Mouse (Mus musculus): ENCODE measurements around the gene Kcnk6.

The Kcnk6 gene

DNA sequence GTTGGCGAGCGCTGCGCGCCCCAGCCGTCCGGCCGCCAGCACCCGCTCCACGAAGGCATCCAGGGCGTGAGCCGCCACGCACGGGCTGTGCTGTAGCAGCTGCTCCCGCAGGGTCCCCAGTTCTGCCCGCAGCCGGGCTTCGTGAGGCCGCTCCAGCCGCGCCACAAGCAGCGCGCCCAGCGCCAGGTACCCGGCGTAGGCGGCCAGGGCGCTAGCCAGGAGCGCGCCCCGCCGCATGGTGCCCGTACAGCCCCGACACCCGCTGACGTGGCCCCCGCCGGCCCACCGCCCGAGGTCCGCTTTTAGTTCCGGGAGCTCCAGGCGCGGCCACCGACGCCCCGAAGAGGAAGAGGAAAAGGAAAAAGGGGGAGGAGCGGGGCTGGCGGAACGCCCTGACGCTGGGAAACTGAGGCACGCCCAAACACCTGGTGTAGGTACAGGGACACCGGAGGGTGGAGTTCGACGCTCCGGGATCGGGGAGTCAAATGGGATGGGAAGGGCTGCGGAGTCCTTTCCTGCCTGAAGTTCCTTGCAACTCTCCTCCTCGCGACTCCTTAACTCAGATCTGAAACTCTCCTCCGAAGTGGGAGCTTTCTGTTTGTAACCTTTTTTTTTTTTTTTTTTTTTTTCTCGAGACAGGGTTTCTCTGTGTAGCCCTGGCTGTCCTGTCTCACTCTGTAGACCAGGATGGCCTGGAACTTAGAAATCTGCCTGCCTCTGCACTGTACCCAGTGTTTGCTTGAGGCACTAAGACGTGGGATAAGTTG is at the start of gene Kcnk6:
Gene Kcnk6, minus strand, starts transcription at position 269 of the 767 bp plus-strand sequence.
- no peak for DNase-seq

DNA sequence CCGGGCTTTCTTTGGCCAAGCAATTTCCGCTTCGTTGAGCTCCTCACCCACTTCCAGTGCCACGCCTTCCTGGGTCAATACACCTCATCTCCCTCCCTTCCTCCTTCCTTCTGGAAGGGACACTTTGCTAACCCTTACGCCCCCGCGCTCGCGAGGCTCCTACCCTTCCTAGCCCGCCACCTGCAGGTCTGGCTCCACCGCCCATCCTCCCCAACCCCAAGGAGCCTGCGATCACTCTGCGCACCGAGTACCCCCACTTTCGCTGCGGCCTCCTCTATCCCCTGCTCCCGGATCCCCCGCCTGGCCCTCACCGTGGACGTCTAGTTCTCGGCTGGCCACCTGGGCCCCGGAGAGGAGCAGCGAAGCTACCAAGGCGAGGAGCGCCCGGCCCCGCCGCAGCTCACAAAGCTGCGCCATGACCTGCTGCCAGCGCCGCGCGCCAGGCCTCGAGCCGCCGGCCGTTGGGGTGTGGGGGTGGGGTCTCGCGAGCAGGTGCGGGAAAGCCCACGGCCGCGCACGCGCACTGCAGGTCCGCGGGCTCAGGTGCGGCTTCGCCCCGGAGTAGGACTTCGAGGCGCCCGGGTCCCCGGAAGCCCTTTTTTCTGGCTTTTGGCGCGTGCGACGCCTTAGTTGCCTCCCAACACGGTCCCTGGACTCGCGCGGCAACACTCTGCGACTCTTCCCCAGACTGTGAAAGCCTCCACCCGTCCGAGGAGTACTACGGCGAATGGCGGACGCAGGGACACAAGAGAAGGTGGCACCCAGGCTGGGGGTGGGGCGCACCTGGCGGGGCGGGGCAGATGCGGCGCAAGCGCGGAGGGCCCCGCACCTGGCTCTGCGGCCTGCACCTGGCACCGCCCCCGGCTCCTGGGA is 49.1 kb upstream of the Kcnk6 start, which contains the start of gene Spint2:
Gene Spint2, minus strand, starts transcription at position 712 of the 873 bp plus-strand sequence.
- DNase-seq, result peak; percentile 84

DNA sequence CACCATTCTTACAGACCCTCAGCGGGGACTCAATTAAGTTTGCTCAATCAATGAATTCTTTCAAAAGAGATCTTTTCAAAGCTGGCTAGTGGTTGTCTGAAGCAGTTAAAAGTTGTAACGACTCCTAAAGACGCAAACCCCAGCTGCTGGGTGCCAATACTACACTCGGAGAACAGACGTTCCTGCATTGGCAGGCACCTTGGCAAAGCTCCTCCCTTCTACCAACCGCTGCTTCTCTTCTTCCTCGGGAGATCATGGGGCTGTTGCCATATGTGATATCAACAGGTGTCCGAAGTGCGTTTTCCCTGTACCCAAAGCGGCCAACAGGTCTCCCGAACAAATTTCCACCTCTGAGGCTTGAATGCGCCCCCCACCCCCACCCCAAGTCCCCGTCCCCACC is 48.5 kb upstream of the Kcnk6 start:
- no peak for DNase-seq

DNA sequence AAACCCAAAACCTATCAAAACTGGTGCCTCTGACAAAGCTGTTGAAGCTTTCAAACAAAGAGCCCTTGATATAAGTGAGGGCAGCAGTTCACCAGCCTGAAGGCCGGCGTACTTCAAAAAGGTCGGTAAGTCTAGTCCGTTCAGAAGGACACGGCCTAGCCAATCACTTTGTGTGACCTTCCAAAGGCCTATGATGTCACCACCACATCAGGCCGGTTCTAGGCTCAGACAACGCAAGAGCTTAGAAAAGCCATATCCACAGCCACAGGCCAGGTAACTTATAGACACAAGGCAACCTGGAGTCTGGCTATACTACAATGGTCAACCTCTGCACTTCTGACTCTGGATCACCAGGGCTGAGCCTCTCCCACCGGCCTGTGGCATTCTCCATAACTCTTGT is 47.6 kb upstream of the Kcnk6 start:
- no peak for DNase-seq

DNA sequence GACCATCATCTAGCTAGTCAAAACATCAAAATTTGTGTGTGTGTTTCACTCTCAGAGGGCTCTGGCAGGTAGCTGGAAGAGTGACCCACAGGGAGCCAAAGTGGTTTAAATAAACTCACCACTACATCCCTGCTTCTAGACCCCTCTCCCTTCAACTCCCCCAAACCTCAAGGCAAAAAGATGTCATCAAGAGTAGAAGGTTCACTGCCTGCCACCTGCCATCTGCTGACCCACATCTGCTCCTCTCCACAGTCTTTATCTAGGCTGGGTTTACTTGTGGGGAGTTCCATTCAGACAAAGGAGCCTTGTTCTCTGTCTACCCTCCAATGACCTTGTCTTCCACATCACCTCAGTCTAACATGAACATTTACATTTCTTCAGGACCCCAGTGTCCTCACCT is 46.9 kb upstream of the Kcnk6 start:
- no peak for DNase-seq

DNA sequence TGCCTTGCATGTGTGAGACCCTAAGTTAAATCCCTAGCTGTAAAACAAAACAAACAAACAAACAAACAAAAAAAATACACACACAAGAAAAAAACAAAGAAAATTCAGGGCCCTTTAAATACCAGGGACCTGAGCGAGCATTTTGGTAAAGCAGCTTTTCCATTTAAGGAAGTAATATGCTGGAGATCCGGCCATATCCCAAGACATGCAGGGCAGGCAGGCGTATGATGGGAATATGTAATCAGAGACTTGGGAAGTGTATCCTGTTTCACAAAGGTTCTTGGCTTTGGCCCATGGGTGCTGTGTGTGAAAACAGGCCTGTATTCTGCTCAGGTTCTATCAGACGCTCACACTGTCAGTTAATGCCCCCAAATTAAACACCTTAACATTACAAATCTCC is 45.2 kb upstream of the Kcnk6 start:
- no peak for DNase-seq

DNA sequence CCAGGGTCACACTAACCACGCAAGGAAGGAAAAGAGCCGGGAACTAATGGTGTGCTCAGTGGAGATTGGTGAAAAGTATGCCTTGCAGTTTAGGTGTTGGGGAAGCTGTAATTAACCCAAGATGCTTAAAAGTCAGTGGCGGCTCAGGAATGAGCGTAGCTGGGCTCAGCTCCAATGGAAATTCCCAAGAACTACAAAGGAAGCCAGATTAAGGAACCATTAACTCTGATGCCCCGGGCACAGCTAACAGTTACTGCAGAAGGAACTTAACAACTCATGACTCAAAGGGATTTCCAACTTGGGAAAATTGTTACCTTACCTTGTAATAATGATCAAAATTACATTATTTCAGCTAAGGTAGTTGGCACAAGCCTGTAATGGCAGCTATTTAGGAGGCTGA is 44.4 kb upstream of the Kcnk6 start:
- no peak for DNase-seq

DNA sequence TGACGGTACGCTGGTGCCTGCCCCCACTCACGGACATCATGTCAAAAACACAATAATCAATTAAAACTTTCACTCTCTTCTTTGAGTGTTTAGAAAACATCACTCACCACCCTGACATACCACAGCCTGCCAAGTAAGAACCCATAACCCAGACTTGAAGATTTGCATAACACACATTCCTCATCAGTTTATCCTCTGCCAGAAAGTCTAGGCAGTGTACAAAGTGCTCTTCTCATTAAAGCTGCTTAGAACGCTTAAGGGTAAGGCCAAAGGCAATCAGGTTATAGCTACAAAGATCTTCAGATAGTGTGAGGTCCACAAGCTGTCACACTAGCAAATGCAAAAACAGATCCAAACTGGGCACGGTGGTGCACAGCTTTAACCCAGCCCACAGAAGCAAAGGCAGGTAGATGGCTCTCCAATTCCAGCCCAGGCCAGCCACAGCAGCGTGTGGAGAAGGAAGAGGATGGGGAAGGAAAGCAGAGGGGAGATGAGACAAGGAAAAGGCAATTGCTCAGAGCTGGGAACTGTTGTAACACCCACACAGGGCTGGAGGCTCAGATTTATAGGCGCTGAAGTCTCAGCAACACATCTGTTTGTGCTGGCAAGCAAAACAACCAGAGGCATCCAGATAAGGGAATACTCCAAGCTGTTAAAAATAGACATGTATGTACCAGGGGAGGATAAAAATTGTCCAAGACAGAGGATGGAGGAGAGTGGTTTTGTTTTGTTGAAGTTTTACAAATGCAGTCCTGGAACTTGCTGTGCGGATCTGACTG is 39.6 kb upstream of the Kcnk6 start:
- no peak for DNase-seq

DNA sequence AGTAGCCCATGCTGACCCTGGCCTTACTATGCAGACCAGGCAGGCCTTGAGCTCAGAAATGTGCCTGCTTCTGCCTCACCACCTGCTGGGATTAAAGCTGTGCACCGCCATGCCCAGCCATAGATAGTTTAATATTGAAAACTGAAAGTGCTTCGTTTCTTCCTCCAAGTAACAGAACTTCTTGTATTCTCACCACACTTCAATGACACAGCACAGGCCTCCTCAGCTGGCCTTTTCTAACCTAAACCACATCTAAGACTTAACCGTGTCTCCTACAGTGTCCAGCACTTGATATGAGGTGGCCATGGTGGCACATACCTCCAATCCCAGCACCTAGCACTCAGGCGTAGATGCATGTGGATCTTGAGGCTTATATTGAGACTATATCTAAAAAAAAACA is 38.1 kb upstream of the Kcnk6 start:
- DNase-seq, result no peak

DNA sequence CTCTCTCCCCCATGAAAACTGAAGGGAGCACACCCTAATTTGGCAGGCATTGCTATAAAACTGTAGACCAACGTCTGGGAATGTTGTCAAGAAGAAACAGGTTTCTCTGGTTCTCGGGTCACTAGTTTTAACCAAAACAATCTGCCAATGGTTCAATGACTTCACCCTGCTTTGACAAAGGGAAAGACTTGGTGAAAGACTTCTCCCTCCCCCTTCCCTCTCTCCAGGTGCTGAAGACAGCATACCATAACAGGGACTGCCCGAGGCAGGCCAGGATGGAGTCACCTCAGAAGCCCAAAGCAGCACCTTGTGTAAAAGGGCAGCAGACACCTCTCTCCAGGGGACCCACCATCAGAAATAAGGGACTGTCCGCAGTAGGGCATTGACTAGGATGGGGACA is 34.6 kb upstream of the Kcnk6 start:
- no peak for DNase-seq

DNA sequence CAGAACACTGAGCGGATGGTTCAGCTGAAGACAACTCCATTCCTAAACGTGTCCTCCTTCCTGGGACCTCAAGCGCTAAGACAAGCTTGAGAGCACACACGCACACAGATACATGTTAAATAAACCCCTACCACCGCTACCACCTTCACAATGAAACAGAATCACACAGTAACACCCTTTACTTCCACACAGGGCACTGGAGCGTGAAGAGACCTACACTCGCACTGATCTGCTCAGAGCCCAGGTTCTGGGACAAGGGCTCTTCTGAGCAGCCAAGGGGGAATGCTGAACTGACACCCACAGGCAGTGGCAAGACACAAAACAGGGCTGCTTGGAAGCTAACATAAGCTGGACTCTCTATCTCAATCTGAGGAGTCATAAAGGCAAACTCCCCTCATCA is 33.3 kb upstream of the Kcnk6 start:
- no peak for DNase-seq

DNA sequence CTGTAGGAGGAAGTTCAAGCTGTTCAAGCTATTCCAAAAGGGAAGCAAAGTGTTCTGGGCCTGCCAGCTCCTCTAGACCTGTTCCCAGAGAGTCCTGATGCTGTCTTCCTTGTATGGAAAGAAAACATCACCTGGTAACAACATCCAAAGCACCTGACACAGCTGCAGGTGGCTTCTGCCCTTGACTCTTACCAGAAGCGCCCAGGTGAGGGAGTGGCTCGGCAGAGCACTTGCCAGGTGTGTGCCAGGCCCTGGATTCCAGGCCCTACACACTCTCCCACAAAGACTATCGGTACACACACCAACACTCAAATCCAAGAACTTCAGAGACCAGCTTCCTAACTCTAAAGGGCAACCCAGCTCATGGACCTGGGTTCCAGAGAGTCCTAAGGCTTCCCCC is 31.5 kb upstream of the Kcnk6 start:
- no peak for DNase-seq

DNA sequence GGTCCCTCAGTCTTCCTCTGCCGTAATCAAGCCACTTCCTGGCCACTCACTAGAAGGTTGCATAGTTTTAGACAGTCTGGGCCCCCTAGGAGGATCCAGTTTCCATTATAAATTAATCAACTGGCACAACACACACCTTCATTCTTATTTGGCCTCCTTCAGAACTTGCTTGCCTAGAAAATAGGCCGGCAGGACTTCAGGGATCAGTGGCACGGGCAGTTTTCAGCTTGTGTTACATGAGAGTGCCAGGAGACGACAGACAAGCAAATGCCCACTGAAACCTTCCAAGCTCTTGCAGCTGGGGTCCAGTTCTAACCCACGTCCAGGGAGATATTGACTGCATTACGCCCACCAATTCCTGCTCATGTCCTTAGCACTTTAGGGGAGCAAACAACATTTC is 29.8 kb upstream of the Kcnk6 start:
- DNase-seq, result no peak

DNA sequence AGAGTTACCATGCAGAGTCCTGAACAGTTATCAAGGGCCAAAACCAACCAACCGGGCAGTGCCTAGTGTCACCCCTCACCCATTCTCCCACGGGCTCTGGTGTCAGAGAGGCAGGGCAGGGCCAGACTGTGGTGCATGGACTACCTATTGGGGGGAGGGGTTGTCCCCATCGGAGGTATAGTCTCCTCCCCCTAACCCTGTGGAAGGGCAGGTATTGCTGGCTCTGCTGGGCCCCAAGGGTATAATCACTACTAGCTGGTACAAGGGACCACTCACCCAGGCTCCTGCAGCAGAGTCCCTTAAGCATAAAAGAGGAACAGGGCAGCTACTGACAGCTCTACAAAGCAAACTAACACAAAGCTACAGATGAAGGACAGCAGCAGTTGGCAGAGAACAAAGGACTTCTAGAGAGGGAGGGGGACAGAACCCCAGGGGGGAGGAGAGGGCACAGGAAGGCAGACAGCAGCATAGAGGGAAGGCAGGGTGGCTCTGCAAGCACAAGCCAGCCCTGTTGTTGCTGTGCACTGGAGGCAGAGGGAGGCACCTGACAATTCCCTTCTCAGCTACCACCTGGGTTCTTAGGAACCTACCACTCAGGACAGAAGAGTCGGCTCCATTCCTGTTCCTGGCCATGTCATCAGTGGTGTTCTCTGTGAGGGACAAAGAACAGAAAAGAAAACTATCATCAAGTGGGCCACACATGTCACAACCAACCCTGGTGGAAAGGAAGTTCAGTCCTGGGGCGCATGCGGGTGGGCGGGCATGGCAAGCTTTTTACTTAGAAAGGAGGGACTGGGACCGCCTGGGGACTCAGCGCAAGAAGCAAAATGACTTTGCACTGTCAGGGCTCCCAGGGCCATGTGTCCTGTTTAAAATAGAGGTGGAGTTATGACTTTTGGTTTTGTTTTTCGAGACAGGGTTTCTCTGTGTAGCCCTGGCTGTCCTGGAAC is 27.7 kb upstream of the Kcnk6 start:
- DNase-seq, result no peak

DNA sequence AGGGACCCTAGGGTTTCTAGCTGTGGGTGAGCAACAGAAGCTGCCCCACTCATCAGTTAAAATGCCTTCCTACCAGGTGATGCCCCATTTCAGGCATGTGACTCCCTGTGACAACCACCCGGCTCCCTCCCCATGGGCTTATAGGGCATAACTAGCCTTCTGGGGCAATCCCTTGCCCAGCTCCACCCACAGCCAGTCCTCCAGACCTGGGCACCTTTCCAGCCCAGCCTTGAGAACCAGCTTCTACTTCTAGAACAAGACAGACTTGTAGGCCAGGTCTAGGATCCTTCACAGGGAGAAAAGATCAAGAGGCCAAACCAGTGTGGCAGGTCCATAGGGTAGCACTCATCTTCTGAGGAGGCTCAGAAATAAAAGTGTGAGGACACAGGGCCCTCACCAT is 25.1 kb upstream of the Kcnk6 start:
- no peak for DNase-seq

DNA sequence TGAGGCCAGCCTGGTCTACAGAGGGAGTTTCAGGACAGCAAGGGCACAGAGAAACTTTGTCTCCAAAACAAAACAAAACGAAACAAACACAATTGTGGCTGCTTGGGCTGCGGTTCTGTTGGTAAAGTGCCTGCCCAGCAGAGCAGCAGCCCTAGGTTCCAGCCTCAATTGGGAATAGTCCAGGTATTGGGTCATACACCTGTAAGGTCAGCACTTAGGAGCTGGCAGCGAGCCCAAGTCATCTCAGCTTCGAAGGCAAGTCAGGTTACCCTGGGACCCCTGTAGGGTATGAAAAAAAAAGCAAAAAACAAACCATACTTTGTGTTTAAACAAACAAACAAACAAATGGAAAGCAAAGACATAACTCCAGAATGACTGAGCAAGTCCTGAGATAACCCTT is 23.6 kb upstream of the Kcnk6 start:
- no peak for DNase-seq

DNA sequence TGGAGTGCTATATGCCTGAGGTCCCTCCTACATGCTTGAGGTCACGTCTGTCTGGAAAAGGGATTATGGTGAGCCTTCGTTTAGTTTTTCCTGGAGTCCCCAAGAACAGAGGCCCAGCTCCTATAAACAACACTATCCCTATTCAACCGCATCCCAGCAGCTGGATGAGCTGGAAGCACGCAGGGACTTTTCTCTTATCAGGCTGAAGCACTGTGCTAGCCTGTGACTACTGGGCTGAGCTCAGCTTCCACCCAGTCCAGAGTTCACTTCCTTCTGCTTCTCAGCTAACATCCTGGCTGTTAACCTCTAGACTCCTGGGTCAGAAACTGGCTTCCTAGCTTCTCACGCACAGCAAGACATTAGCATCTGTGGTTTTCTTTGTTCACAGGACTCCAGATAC is 21.5 kb upstream of the Kcnk6 start:
- no peak for DNase-seq

DNA sequence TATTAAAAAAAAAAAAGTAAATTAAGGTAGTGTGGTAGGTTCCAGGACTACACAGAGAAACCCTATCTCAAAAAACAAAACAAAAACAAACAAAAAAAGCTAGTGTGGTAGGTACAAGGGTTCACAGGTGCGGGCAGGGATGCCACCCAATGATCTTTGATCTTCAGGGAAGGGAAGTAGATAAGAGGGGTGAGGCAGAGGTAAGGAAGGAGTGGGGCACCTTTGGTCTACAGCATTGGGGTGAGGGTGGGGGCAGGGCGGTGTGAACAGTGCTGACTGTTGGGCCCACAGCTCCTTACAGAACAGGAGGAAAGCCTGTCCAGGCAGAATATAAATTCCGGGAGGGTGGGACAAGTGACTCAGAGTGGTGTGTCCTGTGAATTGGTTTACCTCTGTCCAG is 18.9 kb upstream of the Kcnk6 start:
- no peak for DNase-seq

DNA sequence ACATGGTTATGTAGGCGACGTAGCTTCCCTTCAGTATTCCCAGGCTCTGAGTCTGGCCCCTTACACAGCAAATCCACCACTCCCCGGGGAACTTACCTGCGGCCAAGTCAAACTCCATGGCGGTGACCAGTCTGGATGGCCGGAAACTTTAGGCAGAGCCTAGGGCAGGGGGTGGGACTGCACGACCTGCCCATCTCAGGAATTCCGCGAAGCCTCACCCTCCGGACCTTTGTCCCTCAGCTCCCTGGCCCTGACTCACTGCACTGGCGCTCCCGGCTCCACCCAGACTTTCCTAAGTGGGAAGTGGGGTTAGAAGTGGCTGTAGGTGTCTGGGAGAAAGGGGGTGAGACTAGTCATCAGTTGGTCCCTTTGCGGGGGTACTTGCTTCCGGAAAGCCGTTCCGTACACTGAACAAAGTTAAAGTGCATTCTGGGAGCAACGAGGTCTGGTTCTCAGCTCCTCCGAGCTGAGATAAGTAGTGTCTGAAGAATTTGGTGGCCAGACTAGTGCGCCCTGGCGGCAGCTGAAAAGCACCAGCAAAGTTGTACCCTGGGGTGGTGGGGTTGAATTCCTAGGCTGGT is 16.0 kb upstream of the Kcnk6 start, which contains the start of gene 2200002D01Rik:
Gene 2200002D01Rik, minus strand, starts transcription at position 206 of the 581 bp plus-strand sequence.
- DNase-seq, result no peak

DNA sequence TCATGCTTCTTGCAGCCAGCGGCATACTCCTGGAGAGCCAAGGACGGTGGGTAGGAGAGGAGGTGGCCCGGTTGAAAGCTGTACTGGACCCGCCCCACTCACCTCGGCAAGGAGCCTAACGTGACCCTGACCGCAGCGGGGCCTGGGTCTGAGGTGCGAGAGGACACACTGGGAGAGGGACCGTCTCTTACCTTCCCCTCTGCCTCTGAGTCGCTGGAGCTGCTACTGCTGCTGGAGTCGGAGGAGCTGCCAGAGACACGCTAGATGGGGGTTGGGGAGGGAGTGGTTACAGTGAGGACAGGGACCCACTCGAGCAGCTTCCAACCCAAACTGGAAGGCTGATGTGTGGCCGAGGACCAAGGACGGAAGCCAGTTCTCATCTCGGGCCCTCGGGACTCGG is 15.4 kb upstream of the Kcnk6 start:
- no peak for DNase-seq

DNA sequence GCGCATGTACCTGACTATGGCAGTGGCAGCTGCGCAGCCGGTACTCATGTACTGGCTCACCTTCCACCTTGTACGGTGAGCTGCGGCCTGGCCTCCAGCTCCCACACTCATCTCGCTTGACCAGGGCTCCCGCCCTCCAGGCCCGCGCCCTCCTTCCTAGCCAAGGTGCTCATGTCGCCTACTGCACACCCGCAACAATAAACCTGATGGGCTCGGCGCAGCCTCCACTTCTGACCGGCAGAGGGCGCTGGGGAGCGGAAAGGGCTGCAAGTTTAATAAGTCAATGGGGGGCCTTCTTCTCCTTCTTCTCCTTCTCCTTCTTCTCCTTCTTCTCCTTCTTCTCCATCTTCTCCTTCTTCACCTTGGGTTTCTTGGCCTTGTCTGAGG is 15.0 kb upstream of the Kcnk6 start:
- peak; percentile 68 for DNase-seq
